Mouse (Mus musculus) neural tube, embryonic 11.5 days (tissue): ENCODE results near the gene Nsun2. TPM values are rescaled to one million over a fixed set of nuclear protein-coding genes. Genes with fewer than 3 reads are reported as not detected.

ENCODE experiments used
- ATAC-seq: fragments of 200-750 bp; cut with Nextera tagmentation; 2 replicates; pipeline ENCODE4 v1.8.0; 2017; ENCODE audit warnings: moderate number of reproducible peaks, mild to moderate bottlenecking, moderate TSS enrichment, moderate library complexity; ENCODE audit not compliant: insufficient read depth, low FRiP score, low TSS enrichment
- DNase-seq: peaks from one replicate; pipeline ENCODE4 v3.0.0-alpha.2; 2015; ENCODE audit warnings: low spot score
- H3K27ac ChIP-seq: fragments of 300-500 bp; sonication (generic); 2 replicates; pipeline ENCODE4 v1.5.1; 2014; ENCODE audit warnings: low read depth, mild to moderate bottlenecking, low read length
- H3K27me3 ChIP-seq: fragments of 300-500 bp; sonication (generic); 2 replicates; pipeline ENCODE4 v1.6.1; 2014; ENCODE audit warnings: mild to moderate bottlenecking, low read length, mixed read lengths; ENCODE audit not compliant: control insufficient read depth, insufficient read depth
- H3K36me3 ChIP-seq: fragments of 300-500 bp; sonication (generic); 2 replicates; pipeline ENCODE4 v1.6.1; 2014; ENCODE audit warnings: mild to moderate bottlenecking, low read length, moderate library complexity, mixed read lengths; ENCODE audit not compliant: control insufficient read depth, insufficient read depth
- H3K4me1 ChIP-seq: fragments of 300-500 bp; sonication (generic); 2 replicates; pipeline ENCODE4 v1.6.1; 2014; ENCODE audit warnings: low read length, mixed read lengths; ENCODE audit not compliant: control insufficient read depth, insufficient read depth
- H3K4me2 ChIP-seq: fragments of 300-500 bp; sonication (generic); 2 replicates; pipeline ENCODE4 v1.6.1; 2014; ENCODE audit warnings: low read depth, mild to moderate bottlenecking, moderate library complexity
- H3K4me3 ChIP-seq: fragments of 300-500 bp; sonication (generic); 2 replicates; pipeline ENCODE4 v1.5.1; 2014; ENCODE audit warnings: low read depth, low read length
- H3K9ac ChIP-seq: fragments of 300-500 bp; sonication (generic); 2 replicates; pipeline ENCODE4 v1.6.1; 2014; ENCODE audit warnings: mild to moderate bottlenecking, low read length
- H3K9me3 ChIP-seq: fragments of 300-500 bp; sonication (generic); 2 replicates; pipeline ENCODE4 v1.6.1; 2016; ENCODE audit warnings: low read length; ENCODE audit not compliant: control insufficient read depth
- WGBS: fragments of 180-500 bp; shearing (Covaris S2); extraction: QIAGEN DNeasy Blood & Tissue Kit; methylation state at CpG from one replicate; pipeline ENCODE4 v1.1.7; 2014; 5-methylcytosine and 5-hydroxymethylcytosine counted together
- polyA plus RNA-seq: library from polyadenylated mRNA; unstranded; fragments of >200 nt; fragmentation: Nextera tagmentation; extraction: Ambion mirVana; gene quantifications from 2 replicates; pipeline ENCODE4 v1.2.1, GENCODE M21; 2014

The Nsun2 gene
- polyA plus RNA-seq, 1 experiment from 2014 or later: 139 TPM

- H3K4me2 ChIP-seq: no peak overlapping the region
- no peaks in the 10 kb centered on the region for H3K27me3 ChIP-seq
- ATAC-seq: no peak
- H3K4me3 ChIP-seq: no peak overlapping the region
- DNase-seq: no peak
- H3K27ac ChIP-seq: no peak overlapping the region
- no peak overlapping the region for H3K9ac ChIP-seq
- 77% methylated on average over 10 of the region's 10 CpGs for WGBS
- no peaks in the 10 kb centered on the region for H3K9me3 ChIP-seq
- H3K36me3 ChIP-seq: no peaks in the 10 kb centered on the region
- 0 out of 2 replicates have a peak, but pooled peaks cover 6% of the 10 kb centered on the region for H3K4me1 ChIP-seq
Measured at GRCm38 (mm10) chr13:69541776-69542175, 8.2 kb downstream of the Nsun2 start.

DNA sequence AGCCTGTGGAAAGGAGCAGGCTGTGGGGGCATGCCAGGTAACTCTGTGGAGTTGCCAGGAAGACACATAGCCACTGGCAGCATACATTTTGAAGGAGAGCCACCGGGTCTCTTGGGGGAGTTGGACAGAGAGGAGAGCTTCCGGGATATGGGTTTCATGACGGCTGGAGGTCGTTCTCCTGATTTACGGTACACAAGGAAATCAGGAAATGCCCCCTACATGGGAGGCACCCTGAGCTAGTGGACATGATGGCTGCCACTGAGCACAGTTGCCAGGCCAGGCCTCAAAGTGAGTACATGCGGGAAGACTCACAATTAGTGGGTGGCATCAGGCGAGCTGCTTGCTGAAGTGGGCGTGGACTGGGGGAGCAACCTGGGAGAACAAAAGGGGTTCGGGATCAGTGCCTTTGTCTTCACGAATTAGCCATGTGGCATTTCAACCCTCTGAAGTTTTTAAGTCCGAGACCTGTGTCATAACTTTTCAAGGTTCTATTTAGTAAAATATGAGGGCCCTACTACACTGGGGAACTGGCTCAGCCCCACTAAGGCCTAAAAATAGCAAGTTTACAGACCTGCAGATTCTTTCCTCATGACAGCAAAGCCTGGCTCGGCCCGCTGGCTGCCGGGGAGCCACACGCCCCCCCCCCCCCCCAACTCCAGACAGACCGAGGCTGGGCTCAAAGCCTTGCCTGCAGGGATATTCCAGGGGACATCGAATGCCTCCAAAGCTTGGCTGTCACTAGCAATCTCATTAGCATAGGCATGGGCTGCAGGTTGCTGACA lies 9.2 kb downstream of the Nsun2 start:
- no peak overlapping the region for H3K9ac ChIP-seq
- H3K4me1 ChIP-seq: 0 out of 2 replicates have a peak, but pooled peaks cover 6% of the 10 kb centered on the region
- H3K9me3 ChIP-seq: no peaks in the 10 kb centered on the region
- 39% methylated on average over 17 of the region's 17 CpGs for WGBS
- no peak overlapping the region for H3K27ac ChIP-seq
- ATAC-seq: no peak
- no peak overlapping the region for H3K4me3 ChIP-seq
- no peaks in the 10 kb centered on the region for H3K36me3 ChIP-seq
- DNase-seq: no peak
- H3K4me2 ChIP-seq: no peak overlapping the region
- H3K27me3 ChIP-seq: no peaks in the 10 kb centered on the region

- no peak overlapping the region for H3K9ac ChIP-seq
Measured at GRCm38 (mm10) chr13:69543595-69543994, 10.0 kb downstream of the Nsun2 start.

DNA sequence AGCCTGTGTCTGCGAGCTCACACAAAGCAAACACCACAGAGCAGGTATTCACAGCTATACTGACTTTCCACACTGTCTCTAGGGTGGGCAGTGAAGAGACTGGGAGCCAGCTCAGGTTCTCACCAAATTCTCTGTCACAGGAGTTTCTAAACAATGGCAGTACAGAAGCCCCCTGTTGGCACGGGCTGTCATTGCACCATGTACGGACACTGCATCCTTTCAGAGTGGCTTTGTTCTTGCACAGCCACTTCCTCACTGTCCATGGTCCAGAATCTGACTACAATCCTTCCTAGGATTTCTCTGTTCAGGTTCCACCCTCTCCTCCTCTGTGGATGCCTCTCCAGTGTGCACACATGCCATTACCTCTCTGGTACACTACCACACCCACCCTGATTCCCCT lies 11.5 kb downstream of the Nsun2 start:
- ATAC-seq: peak; percentile 37; the same call in 1 of the 2 replicates
- H3K27me3 ChIP-seq: no peaks in the 10 kb centered on the region

More at GRCm38 (mm10) chr13:69543595-69543994, 10.0 kb downstream of the Nsun2 start:
- no peaks in the 10 kb centered on the region for H3K36me3 ChIP-seq
- H3K4me3 ChIP-seq: 0 out of 2 replicates have a peak overlapping the region, but pooled peaks have one; percentile 6
- DNase-seq: no peak
- H3K27me3 ChIP-seq: no peaks in the 10 kb centered on the region
- WGBS: 48% methylated on average over 12 of the region's 12 CpGs
- ATAC-seq: no peak
- H3K4me1 ChIP-seq: 0 out of 2 replicates have a peak, but pooled peaks cover 5% of the 10 kb centered on the region
- no peak overlapping the region for H3K27ac ChIP-seq
- H3K9me3 ChIP-seq: no peaks in the 10 kb centered on the region
- H3K4me2 ChIP-seq: peak overlapping the region; percentile 19; the same call in 1 of the 2 replicates

DNA sequence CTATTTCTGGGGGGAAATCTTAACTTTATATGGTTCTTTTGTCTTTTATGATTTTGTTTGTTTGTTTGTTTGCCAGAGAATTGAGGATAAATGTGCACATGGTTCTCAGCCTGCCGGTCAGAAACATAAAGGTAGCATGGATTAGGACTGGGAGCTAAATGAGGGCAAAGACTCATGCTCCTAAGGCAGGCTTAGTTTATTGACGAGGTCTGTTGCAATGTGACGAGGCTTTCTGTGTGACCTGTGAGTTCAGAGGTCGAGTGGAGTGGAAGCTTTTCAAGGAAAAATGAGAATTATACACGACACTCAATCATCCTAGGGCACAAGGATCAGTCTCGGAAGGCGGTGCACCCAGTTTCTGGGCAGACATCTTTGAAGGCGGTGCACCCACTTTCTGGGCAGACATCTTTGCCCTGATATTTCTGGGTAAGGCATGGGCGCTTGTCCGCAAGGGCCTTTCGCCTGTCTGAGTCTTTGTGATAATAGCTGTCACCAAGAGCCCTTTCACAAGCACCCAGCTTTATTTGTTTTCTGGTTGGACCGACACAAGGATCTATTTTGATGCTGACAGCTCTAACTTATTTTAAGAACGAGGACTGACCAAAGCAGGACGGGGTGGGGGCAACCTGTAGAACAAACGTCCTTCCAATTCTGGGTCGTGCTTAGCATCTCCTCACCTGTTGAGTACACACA lies 14.1 kb downstream of the Nsun2 start:
- no peak for ATAC-seq
- Histone ChIP-seq H3K4me2 (no peak overlapping the region), H3K27ac (no peak overlapping the region), H3K4me3 (no peak overlapping the region), H3K9ac (no peak overlapping the region), H3K9me3 (no peaks in the 10 kb centered on the region), H3K36me3 (no peaks in the 10 kb centered on the region), H3K27me3 (no peaks in the 10 kb centered on the region), H3K4me1 (0 out of 2 replicates have a peak, but pooled peaks cover 2% of the 10 kb centered on the region)
- 72% methylated on average over 16 of the region's 16 CpGs for WGBS
- DNase-seq: no peak

More for the DNA sequence above, 11.5 kb downstream of the Nsun2 start:
- H3K36me3 ChIP-seq: no peaks in the 10 kb centered on the region
- no peak overlapping the region for H3K4me3 ChIP-seq
- no peaks in the 10 kb centered on the region for H3K9me3 ChIP-seq
- H3K4me2 ChIP-seq: no peak overlapping the region
- H3K9ac ChIP-seq: no peak overlapping the region
- DNase-seq: peak; percentile 74
- H3K27ac ChIP-seq: no peak overlapping the region
- H3K4me1 ChIP-seq: 0 out of 2 replicates have a peak, but pooled peaks cover 2% of the 10 kb centered on the region
- 24% methylated on average over 3 of the region's 3 CpGs for WGBS

DNA sequence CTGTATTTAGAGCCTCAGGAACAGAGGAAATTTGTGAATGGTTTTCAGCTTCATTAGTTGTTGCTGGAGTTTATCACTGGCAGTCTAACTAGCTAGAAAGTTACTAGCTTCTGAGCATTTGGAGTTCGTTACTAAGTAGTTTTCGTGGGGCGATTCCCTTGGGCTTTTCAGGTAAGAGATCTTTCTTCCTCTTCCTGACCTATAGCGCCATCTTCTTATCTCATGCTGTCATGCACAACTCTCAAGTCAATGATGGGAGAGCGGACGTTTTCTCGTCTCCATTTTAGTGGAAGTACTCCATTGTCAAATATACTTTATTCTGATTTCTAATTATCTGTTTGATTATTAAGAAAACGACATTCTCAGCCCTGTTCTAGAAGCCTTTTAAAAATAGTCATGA lies 16.4 kb downstream of the Nsun2 start:
- Histone ChIP-seq H3K9ac (no peak overlapping the region), H3K4me1 (no peaks in the 10 kb centered on the region), H3K27ac (no peak overlapping the region), H3K36me3 (no peaks in the 10 kb centered on the region), H3K27me3 (no peaks in the 10 kb centered on the region), H3K4me2 (no peak overlapping the region), H3K9me3 (no peaks in the 10 kb centered on the region), H3K4me3 (no peak overlapping the region)
- ATAC-seq (no peak), DNase-seq (no peak)
- WGBS: 54% methylated on average over 8 of the region's 8 CpGs

DNA sequence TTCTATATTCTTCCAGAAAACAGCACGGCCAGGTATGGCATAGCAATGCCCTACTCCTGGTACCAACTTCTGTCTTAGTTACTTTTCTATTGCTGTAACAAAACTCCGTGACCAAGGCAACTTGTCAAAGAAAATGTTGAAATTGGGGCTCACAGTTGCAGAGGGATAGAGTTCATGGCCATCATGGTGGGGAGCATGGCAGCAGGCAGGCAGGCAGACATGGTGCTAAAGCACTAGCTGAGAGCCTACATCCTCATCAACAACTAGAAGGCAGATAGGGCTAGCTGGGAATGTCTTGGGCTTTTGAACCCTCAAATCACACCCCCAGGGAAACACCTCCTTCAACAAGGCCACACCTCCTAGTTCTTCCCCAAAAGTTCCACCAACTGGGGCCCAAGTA lies 17.3 kb downstream of the Nsun2 start:
- ATAC-seq: no peak
- no peaks in the 10 kb centered on the region for H3K9me3 ChIP-seq

DNA sequence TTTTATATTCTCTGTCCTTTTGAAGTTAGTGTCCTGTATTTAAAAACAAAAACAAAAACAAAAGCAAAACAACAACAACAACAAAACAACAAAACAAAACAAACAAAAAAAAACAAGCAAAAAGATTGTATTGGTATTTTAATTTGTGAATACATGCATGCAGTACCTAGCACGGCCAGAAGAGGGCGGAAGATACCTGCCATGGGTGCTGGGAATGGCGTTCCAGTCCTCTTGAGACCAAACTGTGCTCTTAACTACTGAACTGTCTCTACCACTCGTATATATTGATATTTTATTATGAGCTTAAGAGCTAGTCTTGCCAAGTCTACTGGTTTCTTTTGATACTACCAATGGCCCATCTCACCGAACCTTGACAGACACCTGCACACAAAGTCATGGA lies 19.5 kb downstream of the Nsun2 start:
- no peak overlapping the region for H3K4me3 ChIP-seq
- H3K27me3 ChIP-seq: no peaks in the 10 kb centered on the region
- H3K4me1 ChIP-seq: no peaks in the 10 kb centered on the region
- no peaks in the 10 kb centered on the region for H3K36me3 ChIP-seq
- ATAC-seq (no peak), DNase-seq (no peak)
- WGBS: 20% methylated on average over 5 of the region's 5 CpGs
- H3K9ac ChIP-seq: no peak overlapping the region
- H3K27ac ChIP-seq: no peak overlapping the region
- no peaks in the 10 kb centered on the region for H3K9me3 ChIP-seq
- no peak overlapping the region for H3K4me2 ChIP-seq

More for the DNA sequence above, 17.3 kb downstream of the Nsun2 start:
- Histone ChIP-seq H3K9ac (no peak overlapping the region), H3K27ac (no peak overlapping the region), H3K4me2 (no peak overlapping the region), H3K27me3 (no peaks in the 10 kb centered on the region), H3K4me3 (no peak overlapping the region), H3K4me1 (no peaks in the 10 kb centered on the region), H3K36me3 (no peaks in the 10 kb centered on the region)
- no peak for DNase-seq
- 90% methylated on average over 2 of the region's 2 CpGs for WGBS
